Mouse (Mus musculus) ES-Bruce4 (cell line): ENCODE measurements around the gene Ddx19b. TPM values are rescaled to one million over a fixed set of nuclear protein-coding genes. Genes with fewer than 3 reads are reported as not detected.
"Not testable (repeated sequence)": the region's sequence is repeated elsewhere in the genome, so short reads cannot be mapped to it uniquely, and the experiment has no call there.

Experiments
- H3K27ac ChIP-seq: 2 replicates; pipeline ENCODE4 v1.5.1; 2012; ENCODE audit warnings: low read length, inconsistent platforms; ENCODE audit not compliant: insufficient read depth
- H3K27me3 ChIP-seq: 2 replicates; pipeline ENCODE4 v1.6.1; 2012; ENCODE audit warnings: mild to moderate bottlenecking, low read length, inconsistent platforms; ENCODE audit not compliant: control insufficient read depth, poor library complexity, insufficient read depth, severe bottlenecking
- H3K36me3 ChIP-seq: 2 replicates; pipeline ENCODE4 v1.6.1; 2012; ENCODE audit warnings: inconsistent platforms, mild to moderate bottlenecking, low read length, moderate library complexity; ENCODE audit not compliant: control insufficient read depth, poor library complexity, insufficient read depth, severe bottlenecking
- H3K4me1 ChIP-seq: one replicate; pipeline ENCODE4 v1.8.1; 2011; ENCODE audit warnings: low read length; ENCODE audit not compliant: control insufficient read depth, insufficient read depth
- H3K4me3 ChIP-seq: 2 replicates; pipeline ENCODE4 v1.5.1; 2011; ENCODE audit warnings: low read depth, mild to moderate bottlenecking, low read length
- H3K9ac ChIP-seq: 2 replicates; pipeline ENCODE4 v1.6.1; 2012; ENCODE audit warnings: low read depth, mild to moderate bottlenecking, inconsistent platforms; ENCODE audit not compliant: poor library complexity, severe bottlenecking
- H3K9me3 ChIP-seq: replicated peaks from 2 replicates; pipeline ENCODE4 v1.6.1; 2012; ENCODE audit warnings: mild to moderate bottlenecking, low read length, inconsistent platforms; ENCODE audit not compliant: control insufficient read depth, poor library complexity, insufficient read depth, severe bottlenecking
- CTCF ChIP-seq: IDR thresholded peaks from one replicate; pipeline ENCODE4 v1.8.1; 2011; ENCODE audit warnings: low read depth, low read length
- EP300 ChIP-seq: IDR thresholded peaks from 2 replicates; pipeline ENCODE4 v1.6.1; 2011; ENCODE audit warnings: low read depth, low read length; ENCODE audit not compliant: insufficient read depth
- POLR2A ChIP-seq: IDR thresholded peaks from one replicate; pipeline ENCODE4 v1.8.1; 2011; ENCODE audit warnings: low read length; ENCODE audit not compliant: insufficient read depth
- polyA plus RNA-seq: library from polyadenylated mRNA; stranded (reverse); fragments of >200 nt; gene quantifications from 2 replicates; pipeline ENCODE4 v1.2.4, GENCODE M21; 2011; ENCODE audit warnings: low read depth; ENCODE audit not compliant: missing spikeins, insufficient read depth, insufficient read length

Ddx19b gene
- polyA plus RNA-seq, 1 experiment: 23.5 TPM

- TF ChIP-seq POLR2A (no peak), EP300 (no peak), CTCF (no peak)
- peak overlapping the region; percentile 68 for H3K4me3 ChIP-seq
Observed at GRCm38 (mm10) chr8:111030045-111030444, 1.5 kb downstream of the Ddx19b start.

GRCm38 (mm10) chr8:111029589-111029988 is 2.0 kb downstream of the Ddx19b start:
- TF ChIP-seq POLR2A (peak; percentile 53), EP300 (no peak), CTCF (no peak)
- H3K27me3 ChIP-seq: no peaks in the 10 kb centered on the region
- peak overlapping the region; percentile 82 for H3K9ac ChIP-seq
- H3K4me1 ChIP-seq: no peaks in the 10 kb centered on the region
- peak overlapping the region; percentile 68 for H3K4me3 ChIP-seq
- H3K36me3 ChIP-seq: no peaks in the 10 kb centered on the region
- no peaks in the 10 kb centered on the region for H3K9me3 ChIP-seq
- H3K27ac ChIP-seq: no peak overlapping the region

More at GRCm38 (mm10) chr8:111030045-111030444, 1.5 kb downstream of the Ddx19b start:
- peak overlapping the region; percentile 82 for H3K9ac ChIP-seq
- H3K9me3 ChIP-seq: no peaks in the 10 kb centered on the region
- no peaks in the 10 kb centered on the region for H3K4me1 ChIP-seq
- H3K36me3 ChIP-seq: no peaks in the 10 kb centered on the region; the same call in 1 of the 2 replicates
- H3K27me3 ChIP-seq: no peaks in the 10 kb centered on the region
- H3K27ac ChIP-seq: no peak overlapping the region

- Histone ChIP-seq H3K9ac (peak overlapping the region; percentile 73), H3K27me3 (no peaks in the 10 kb centered on the region), H3K9me3 (no peaks in the 10 kb centered on the region), H3K27ac (no peak overlapping the region), H3K4me1 (no peaks in the 10 kb centered on the region), H3K4me3 (peak overlapping the region; percentile 89), H3K36me3 (no peaks in the 10 kb centered on the region)
- TF ChIP-seq EP300 (0 out of 2 replicates have a peak, but pooled peaks have one; percentile 47), CTCF (no peak)
Observed at GRCm38 (mm10) chr8:111027391-111027937, 4.1 kb downstream of the Ddx19b start.

- H3K9ac ChIP-seq, H3K4me1 ChIP-seq, H3K27ac ChIP-seq, H3K36me3 ChIP-seq, H3K4me3 ChIP-seq, H3K9me3 ChIP-seq, H3K27me3 ChIP-seq: not testable (repeated sequence)
Observed at GRCm38 (mm10) chr8:111026609-111027008, 4.9 kb downstream of the Ddx19b start.

- H3K4me1 ChIP-seq, H3K9ac ChIP-seq, H3K4me3 ChIP-seq, H3K9me3 ChIP-seq, H3K27ac ChIP-seq, H3K27me3 ChIP-seq: not testable (repeated sequence)
- H3K36me3 ChIP-seq: peaks cover 45% of the 10 kb centered on the region
Observed at GRCm38 (mm10) chr8:111010230-111010991, 21.1 kb downstream of the Ddx19b start.
